Mouse (Mus musculus): ENCODE results near the gene Hspa12b.

Gene Hspa12b

DNA sequence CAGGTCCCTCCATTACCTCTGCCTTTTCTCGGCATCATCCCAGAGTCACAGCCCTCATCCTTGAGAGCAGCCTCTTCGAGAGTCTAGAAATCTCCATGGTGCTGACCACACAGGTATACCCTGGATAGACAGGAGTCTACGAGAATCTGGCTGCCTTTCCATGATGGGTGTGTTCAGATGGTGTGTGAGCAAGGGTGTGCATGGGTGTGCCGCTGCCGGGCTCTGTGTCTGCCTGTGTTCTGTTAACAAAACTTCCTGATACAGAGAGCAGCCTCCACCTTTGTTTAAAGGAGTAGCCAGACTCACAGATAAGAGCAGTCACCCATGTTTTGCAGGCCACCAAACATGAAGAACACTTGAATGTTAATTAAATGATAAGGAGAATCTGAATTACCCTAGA is 2.8 kb downstream of the Hspa12b start:
- no peak for DNase-seq (ENCODE audit: low spot score in 2 of 2)

DNA sequence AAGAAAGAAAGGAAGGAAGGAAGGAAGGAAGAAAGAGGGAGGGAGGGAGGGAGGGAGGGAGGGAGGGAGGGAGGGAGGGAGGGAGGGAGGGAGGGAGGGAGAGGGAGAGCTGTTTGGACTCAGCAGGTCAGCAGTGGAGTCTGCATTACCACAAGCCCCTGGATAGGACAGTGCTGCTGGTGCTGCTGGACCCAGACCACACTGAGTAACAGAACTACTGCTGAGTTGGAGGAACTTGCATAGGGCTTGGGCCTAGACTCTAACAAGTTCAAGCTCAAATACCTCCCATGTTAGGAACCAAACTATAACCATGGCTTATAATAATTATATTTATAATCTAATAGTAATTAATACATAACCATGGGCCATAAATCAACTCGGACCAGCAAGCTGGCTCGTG is 3.8 kb downstream of the Hspa12b start:
- no peak for DNase-seq (ENCODE audit: low spot score in 2 of 2)

- no peak for DNase-seq (ENCODE audit: low spot score in 2 of 2)
Measured at GRCm38 (mm10) chr2:131132111-131132888, 5.2 kb downstream of the Hspa12b start.

- DNase-seq (ENCODE audit: low spot score in 2 of 2): no peak
Measured at GRCm38 (mm10) chr2:131132930-131133547, 6.0 kb downstream of the Hspa12b start, which contains the start of gene Gm11037. Gm11037 (plus strand) TSS chr2:131133497.

DNA sequence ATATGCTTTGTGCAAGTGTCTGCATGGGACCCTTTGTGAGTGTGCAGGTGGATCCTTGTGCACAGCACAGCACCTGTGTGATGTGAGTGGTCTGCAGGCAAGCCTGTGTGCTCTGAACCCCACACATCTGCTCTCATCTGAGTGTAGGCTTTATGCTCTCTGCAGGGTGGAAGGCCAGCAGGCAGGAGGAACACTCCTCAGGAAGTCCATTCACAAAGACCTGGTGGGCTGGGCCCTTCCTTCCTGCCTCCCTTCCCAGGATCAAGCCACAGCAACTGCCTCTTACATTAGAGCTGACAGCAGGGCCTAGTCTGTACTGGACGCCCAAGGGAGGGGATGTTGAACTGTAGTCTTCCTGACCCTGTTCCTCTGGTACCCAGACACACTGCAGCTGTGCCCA is 7.3 kb downstream of the Hspa12b start:
- DNase-seq (ENCODE audit: low spot score in 2 of 2): no peak

GRCm38 (mm10) chr2:131134826-131135400 is 7.8 kb downstream of the Hspa12b start:
- no peak for DNase-seq (ENCODE audit: low spot score in 2 of 2)

GRCm38 (mm10) chr2:131135521-131136139 is 8.6 kb downstream of the Hspa12b start:
- no peak for DNase-seq (ENCODE audit: low spot score in 2 of 2)

- no peak for DNase-seq (ENCODE audit: low spot score in 2 of 2)
Measured at GRCm38 (mm10) chr2:131138296-131138695, 11.2 kb downstream of the Hspa12b start.

DNA sequence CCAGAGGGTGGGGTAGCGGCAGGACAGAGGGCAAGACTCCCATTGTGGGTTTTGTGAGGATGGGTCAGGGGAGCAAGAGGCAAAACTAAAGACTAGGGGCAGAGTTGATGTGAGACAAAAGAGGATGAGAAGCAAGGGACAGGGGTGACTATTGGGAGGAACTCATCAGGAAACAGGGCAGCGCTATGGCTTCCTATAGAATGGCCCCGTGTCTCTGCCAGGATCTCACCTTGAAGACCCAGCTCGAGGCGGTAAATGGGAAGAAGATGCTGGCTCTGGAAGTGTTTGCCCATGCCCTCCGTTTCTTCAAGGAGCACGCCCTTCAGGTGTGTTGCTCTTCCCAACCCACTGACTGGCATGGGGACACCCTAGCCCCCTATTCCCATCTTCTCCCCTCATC is 11.7 kb downstream of the Hspa12b start:
- no peak for DNase-seq (ENCODE audit: low spot score in 2 of 2)

- DNase-seq (ENCODE audit: low spot score in 2 of 2): no peak
Measured at GRCm38 (mm10) chr2:131139287-131139686, 12.2 kb downstream of the Hspa12b start.

DNA sequence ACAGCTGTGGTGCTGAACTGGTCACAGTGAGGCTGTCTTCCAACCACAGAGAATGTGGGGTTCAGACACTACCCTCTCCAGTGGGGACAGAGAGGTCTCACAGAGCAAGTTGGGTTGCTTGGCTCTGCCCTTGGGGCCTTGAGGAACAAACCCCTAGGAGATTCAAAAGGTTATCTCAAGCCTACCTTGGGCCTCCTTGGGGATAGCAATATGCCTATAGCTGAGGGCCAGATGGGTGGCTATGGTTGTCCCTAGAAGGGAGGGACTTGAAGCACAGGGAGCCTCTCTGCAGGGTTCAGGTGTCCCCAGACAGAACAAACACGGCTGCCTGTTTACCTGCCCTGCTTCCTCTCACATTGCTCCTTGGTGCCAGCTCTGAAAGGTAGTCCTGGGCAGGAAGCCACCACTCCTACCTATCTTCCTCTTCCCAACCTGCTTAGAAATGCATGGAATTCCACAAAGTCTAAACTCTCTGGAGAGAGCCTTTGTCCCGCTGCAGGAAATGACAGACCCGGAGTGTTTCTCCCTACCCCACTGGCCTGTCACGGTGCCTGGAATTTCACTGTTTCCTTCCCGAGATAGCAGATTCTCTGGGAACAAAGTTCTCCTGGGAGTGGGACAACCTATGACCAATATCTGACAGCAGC is 12.9 kb downstream of the Hspa12b start:
- no peak for DNase-seq (ENCODE audit: low spot score in 2 of 2)

DNA sequence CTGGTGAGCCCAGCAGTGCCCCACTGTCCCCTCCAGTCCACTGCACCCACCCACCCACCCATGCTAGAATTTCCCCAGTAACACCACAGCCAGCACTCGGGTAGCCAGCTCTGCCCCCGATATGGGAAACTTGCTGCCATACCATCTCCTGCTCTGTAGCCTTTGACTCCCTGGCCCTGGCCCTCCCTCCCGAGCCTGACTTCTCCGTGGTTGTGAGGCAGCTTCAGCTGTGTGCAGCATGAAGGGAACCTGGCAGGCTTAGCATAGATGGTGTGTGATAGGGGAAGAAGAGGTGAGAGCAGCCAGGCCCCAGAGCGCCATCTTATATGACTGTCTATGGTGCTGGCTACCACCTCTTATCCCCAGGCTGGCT is 13.4 kb downstream of the Hspa12b start:
- no peak for DNase-seq (ENCODE audit: low spot score in 2 of 2)

DNA sequence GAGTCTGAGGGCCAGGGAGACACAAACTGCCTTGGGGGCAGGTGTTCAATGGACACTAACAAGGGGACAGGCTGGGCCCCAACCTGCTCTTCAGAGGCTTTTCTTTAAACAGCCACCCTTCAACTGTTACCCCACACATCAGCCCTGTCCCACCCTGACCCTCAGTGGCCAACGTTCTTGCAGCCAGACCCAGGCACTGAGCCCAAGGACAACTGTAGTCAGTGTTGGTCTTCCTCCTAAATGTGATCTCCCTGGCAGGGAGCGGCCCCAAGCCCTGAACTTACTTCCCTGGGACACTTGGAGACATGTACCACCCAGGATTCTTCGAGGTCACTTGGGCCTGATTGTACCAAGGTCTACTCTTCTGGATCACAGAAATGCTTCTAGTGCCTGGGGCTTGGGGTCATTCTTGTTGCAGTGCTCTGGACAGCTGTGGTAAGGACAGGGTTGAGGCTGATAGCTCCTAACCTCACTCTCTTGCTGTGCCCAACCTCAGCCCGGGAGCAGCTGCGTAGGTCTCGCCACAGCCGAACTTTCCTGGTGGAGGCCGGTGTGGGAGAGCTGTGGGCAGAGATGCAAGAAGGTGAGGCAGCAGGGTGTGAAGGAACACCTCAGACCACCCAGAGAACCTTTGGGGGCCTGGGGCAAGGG is 14.4 kb downstream of the Hspa12b start:
- no peak for DNase-seq (ENCODE audit: low spot score in 2 of 2)

GRCm38 (mm10) chr2:131142592-131142991 is 15.5 kb downstream of the Hspa12b start:
- peak; percentile 59 to 72 for DNase-seq (ENCODE audit: low spot score in 2 of 2)

DNA sequence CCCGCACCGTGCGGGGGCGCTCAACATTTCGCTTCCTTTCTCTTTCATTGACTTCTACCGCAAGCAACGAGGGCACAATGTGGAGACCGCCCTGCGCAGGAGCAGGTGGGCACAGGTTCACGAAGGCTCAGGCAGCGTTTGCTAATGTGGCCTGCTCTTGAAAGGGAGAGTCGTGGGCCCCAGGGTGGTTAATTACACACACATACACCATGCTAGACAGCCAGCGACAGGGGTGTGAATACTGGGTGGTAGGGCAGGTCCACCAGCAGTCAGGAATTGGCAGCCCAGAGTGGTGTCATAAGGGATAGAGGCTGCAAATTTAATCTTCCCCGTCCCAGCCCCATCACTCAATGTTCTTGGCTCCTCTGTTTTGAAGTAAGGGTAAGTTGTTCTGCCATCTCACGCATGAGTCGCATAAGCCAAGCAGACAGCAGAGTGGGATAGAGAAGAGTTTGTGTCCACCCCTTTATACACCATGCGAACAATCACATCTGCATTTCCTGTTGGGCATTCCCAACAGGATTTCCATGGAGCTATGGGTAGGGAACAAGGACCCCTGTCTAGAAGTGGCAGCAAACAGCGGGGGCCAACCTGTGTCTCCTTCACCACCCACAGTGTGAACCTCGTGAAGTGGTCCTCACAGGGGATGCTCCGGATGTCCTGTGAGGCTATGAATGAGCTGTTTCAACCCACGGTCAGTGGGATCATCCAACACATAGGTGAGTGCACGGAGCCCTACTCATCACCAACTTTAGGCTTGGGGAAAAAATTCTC is 16.1 kb downstream of the Hspa12b start:
- DNase-seq (ENCODE audit: low spot score in 2 of 2): no peak

GRCm38 (mm10) chr2:131145121-131145520 is 18.0 kb downstream of the Hspa12b start:
- DNase-seq (ENCODE audit: low spot score in 2 of 2): no peak

- DNase-seq (ENCODE audit: low spot score in 2 of 2): no peak
Measured at GRCm38 (mm10) chr2:131145536-131145935, 18.5 kb downstream of the Hspa12b start.

DNA sequence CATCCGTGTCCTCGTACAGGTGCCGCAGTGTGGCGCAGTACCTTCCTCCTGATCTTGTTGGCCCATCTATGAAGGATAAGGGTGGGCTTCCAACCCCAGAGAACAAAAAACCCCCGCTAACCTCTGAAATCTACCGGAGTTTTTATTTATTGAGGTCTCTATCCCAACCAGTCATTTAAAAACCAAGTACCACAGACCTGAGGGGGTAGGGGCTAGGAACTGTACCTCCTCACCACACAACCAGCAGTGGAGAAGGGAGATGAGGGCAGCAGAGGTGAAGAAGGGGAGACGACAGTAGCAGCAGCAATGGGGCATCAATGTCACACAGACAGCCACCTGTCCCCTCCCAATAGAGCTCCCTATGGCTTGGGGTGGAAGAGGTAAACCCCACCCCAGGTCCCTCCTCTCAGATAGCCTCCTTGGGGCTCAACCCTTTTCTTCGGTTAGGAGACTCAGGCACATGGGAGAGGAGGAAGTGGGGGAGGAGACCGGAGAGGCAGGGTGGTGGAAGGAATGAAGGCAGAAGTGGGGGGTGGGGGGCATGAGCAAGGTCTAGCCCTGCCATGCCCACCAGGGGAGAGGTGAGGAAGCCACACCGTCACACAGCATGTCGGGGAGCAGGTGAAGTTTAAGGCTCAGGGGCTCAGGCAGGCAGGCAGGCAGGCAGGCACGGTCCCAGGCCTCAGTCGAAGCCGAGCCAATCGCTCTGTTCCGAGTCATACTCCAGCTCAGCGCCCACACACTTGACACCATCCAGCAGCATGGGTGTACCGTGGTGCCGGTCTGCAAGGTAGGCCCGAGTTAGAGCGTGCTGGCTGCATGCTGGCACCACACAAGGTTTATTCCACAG is 19.3 kb downstream of the Hspa12b start:
- DNase-seq (ENCODE audit: low spot score in 2 of 2): no peak

GRCm38 (mm10) chr2:131147043-131147365 is 19.9 kb downstream of the Hspa12b start:
- no peak for DNase-seq (ENCODE audit: low spot score in 2 of 2)
